Mouse (Mus musculus): Measurements from ENCODE around the gene Ccdc155. TPM values are rescaled to one million over a fixed set of nuclear protein-coding genes. Genes with fewer than 3 reads are reported as not detected.

Gene Ccdc155
- total and polyA plus RNA-seq, 3 experiments: not detected

GRCm38 (mm10) chr7:45180896-45181477 lies 23.7 kb downstream of the Ccdc155 start, which contains the start of gene Pth2:
Gene Pth2 (plus strand): TSS chr7:45180995.
- no peaks in the 10 kb centered on the region for H3K9me3 ChIP-seq (replicated peaks)
- peaks cover 24% of the 10 kb centered on the region for H3K4me1 ChIP-seq (ENCODE audit: insufficient read depth, low read depth, low read length)
- no peak for TF ChIP-seq GATA1 (IDR thresholded peaks at IDR 0.05; ENCODE audit: borderline replicate concordance, low read length)
- TF ChIP-seq CTCF (IDR thresholded peaks at IDR 0.05; ENCODE audit: low read depth, low read length): no peak
- no peak for TF ChIP-seq TAL1 (conservative IDR thresholded peaks at IDR 0.05; ENCODE audit: low read depth, low read length)
- TF ChIP-seq POLR2AphosphoS5 (IDR thresholded peaks at IDR 0.05; ENCODE audit: insufficient replicate concordance, low read depth, low read length): no peak
- no peak for TF ChIP-seq GATA2 (IDR thresholded peaks at IDR 0.05; ENCODE audit: borderline replicate concordance, low read depth, low read length)
- peaks cover 91% of the 10 kb centered on the region for H3K27me3 ChIP-seq (ENCODE audit: insufficient read depth, low read length)
- ATAC-seq (ENCODE audit: extremely low read depth, insufficient number of reproducible peaks, low FRiP score, poor library complexity, severe bottlenecking): no peak
- peak within 1 kb of the TSS; percentile 69; the same call in 1 of the 2 replicates for H3K4me3 ChIP-seq (ENCODE audit: low read depth, low read length)
- no peaks in the 10 kb centered on the region for H3K36me3 ChIP-seq (replicated peaks)
- no peak for DNase-seq (ENCODE audit: low spot score)

DNA sequence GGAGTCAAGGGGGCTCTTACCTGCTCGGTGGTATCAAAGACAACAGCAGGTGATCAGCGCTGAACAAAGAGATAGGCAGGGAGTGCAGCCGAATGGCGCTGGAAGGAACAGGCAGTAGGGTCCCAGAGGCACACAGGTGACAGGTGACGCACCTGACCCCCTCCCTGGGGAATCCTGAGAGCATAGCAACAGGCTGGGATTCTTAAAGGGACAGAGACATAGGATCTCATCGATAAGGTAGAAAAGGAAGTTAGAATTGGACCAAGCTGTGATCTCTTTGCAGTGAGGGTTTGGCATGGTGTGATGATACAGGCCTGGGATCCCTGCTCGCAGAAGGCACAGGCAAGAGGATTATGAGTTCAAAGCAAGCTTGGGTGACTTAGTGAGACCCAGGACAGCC lies 25.2 kb downstream of the Ccdc155 start, which contains the start of gene Gfy:
Gene Gfy (minus strand): TSS at position 101 of the 400 bp plus-strand sequence.
- Histone ChIP-seq H3K9me3 (replicated peaks) (no peaks in the 10 kb centered on the region), H3K4me3 (ENCODE audit: low read depth, low read length) (no peak within 1 kb of the TSS), H3K36me3 (replicated peaks) (no peaks in the 10 kb centered on the region), H3K4me1 (ENCODE audit: insufficient read depth, low read depth, low read length) (peaks cover 33% of the 10 kb centered on the region), H3K27me3 (ENCODE audit: insufficient read depth, low read length) (peaks cover 90% of the 10 kb centered on the region)
- no peak for DNase-seq (ENCODE audit: low spot score)
- ATAC-seq (ENCODE audit: extremely low read depth, insufficient number of reproducible peaks, low FRiP score, poor library complexity, severe bottlenecking): no peak
- TF ChIP-seq POLR2AphosphoS5 (IDR thresholded peaks at IDR 0.05; ENCODE audit: insufficient replicate concordance, low read depth, low read length): no peak
- no peak for TF ChIP-seq TAL1 (conservative IDR thresholded peaks at IDR 0.05; ENCODE audit: low read depth, low read length)
- no peak for TF ChIP-seq GATA2 (IDR thresholded peaks at IDR 0.05; ENCODE audit: borderline replicate concordance, low read depth, low read length)
- TF ChIP-seq GATA1 (IDR thresholded peaks at IDR 0.05; ENCODE audit: borderline replicate concordance, low read length): no peak
- TF ChIP-seq CTCF (IDR thresholded peaks at IDR 0.05; ENCODE audit: low read depth, low read length): no peak

DNA sequence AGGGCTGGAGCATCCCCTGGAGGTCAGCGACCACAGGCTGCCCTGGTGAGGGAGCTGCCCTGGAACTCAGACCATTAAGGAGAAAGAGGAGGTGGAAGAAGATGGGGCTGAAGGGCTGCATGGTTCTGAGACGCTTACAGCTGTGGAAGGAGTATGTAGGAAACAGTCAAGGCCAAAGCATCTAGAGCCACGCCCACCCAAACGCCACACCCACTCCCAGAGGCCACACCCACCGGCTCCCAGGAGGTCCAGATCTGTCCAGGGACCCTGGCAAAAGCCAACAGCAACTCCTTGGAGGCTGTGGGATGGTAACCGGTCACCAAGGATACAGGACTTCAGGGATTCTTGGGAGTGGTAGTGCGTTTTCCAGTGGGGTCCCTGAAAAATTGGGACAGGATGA lies 26.1 kb downstream of the Ccdc155 start:
- DNase-seq (ENCODE audit: low spot score): no peak
- Histone ChIP-seq H3K27me3 (ENCODE audit: insufficient read depth, low read length) (peaks cover 84% of the 10 kb centered on the region), H3K36me3 (replicated peaks) (no peaks in the 10 kb centered on the region), H3K9me3 (replicated peaks) (no peaks in the 10 kb centered on the region), H3K4me3 (ENCODE audit: low read depth, low read length) (no peak overlapping the region), H3K4me1 (ENCODE audit: insufficient read depth, low read depth, low read length) (peaks cover 35% of the 10 kb centered on the region)
- no peak for ATAC-seq (ENCODE audit: extremely low read depth, insufficient number of reproducible peaks, low FRiP score, poor library complexity, severe bottlenecking)
- no peak for TF ChIP-seq GATA1 (IDR thresholded peaks at IDR 0.05; ENCODE audit: borderline replicate concordance, low read length)

DNA sequence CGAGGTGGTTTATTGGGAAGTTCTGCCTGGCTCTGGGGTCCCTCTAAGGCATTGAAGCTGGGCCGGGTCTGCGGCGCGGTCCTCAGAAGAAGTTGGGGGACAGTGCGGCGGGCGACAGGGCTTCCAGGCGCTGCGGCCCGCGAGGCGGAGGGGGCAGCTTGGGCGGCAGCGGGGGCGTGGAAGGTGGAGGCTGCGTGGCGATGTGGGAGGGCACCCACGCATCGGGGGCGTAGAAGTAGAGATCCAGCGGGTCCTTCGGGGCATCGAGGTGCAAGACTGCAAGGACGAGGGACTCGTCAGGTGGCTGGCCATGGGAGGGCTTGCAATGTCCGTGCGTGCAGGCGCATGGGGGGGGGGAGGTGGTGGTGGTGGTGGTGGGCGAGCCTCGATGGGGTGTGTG lies 28.3 kb downstream of the Ccdc155 start:
- Histone ChIP-seq H3K4me3 (ENCODE audit: low read depth, low read length) (no peak overlapping the region), H3K4me1 (ENCODE audit: insufficient read depth, low read depth, low read length) (peaks cover 23% of the 10 kb centered on the region), H3K36me3 (replicated peaks) (no peaks in the 10 kb centered on the region), H3K27me3 (ENCODE audit: insufficient read depth, low read length) (peaks cover 75% of the 10 kb centered on the region), H3K9me3 (replicated peaks) (peaks cover 3% of the 10 kb centered on the region)
- TF ChIP-seq GATA2 (IDR thresholded peaks at IDR 0.05; ENCODE audit: borderline replicate concordance, low read depth, low read length) (no peak), CTCF (IDR thresholded peaks at IDR 0.05; ENCODE audit: low read depth, low read length) (no peak), GATA1 (IDR thresholded peaks at IDR 0.05; ENCODE audit: borderline replicate concordance, low read length) (no peak), TAL1 (conservative IDR thresholded peaks at IDR 0.05; ENCODE audit: low read depth, low read length) (no peak), POLR2AphosphoS5 (IDR thresholded peaks at IDR 0.05; ENCODE audit: insufficient replicate concordance, low read depth, low read length) (no peak)
- DNase-seq (ENCODE audit: low spot score) (no peak), ATAC-seq (ENCODE audit: extremely low read depth, insufficient number of reproducible peaks, low FRiP score, poor library complexity, severe bottlenecking) (no peak)

DNA sequence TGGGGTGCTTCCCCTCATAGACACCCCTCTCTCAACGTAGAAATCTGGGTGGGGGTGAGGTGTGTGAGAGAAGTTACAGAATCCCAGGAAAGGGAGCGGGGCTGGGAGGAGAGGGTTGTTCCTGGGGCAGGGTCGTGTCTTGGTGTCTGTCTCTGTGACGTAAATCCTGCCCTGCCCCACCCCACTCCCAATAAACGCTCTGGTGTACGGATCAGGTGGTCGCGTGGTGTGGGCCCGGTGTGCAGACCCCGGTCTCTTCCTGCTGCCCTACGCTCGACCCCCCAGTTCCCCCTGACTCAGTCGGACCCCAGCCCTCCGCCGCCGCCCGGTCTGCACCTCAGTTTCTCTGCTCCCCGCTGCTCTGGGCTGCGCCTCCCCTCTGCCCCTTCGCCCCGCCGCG lies 28.8 kb downstream of the Ccdc155 start:
- peaks cover 70% of the 10 kb centered on the region for H3K27me3 ChIP-seq (ENCODE audit: insufficient read depth, low read length)
- no peak overlapping the region for H3K4me3 ChIP-seq (ENCODE audit: low read depth, low read length)

GRCm38 (mm10) chr7:45175398-45175797 lies 29.3 kb downstream of the Ccdc155 start:
- H3K4me3 ChIP-seq (ENCODE audit: low read depth, low read length): no peak overlapping the region
- peaks cover 66% of the 10 kb centered on the region for H3K27me3 ChIP-seq (ENCODE audit: insufficient read depth, low read length)
- no peak for TF ChIP-seq GATA1 (IDR thresholded peaks at IDR 0.05; ENCODE audit: borderline replicate concordance, low read length)
- H3K36me3 ChIP-seq (replicated peaks): no peaks in the 10 kb centered on the region
- H3K9me3 ChIP-seq (replicated peaks): peaks cover 8% of the 10 kb centered on the region
- DNase-seq (ENCODE audit: low spot score) (no peak), ATAC-seq (ENCODE audit: extremely low read depth, insufficient number of reproducible peaks, low FRiP score, poor library complexity, severe bottlenecking) (no peak)
- peaks cover 19% of the 10 kb centered on the region for H3K4me1 ChIP-seq (ENCODE audit: insufficient read depth, low read depth, low read length)

More for the DNA sequence above, 28.8 kb downstream of the Ccdc155 start:
- no peaks in the 10 kb centered on the region for H3K36me3 ChIP-seq (replicated peaks)
- peaks cover 19% of the 10 kb centered on the region for H3K4me1 ChIP-seq (ENCODE audit: insufficient read depth, low read depth, low read length)
- ATAC-seq (ENCODE audit: extremely low read depth, insufficient number of reproducible peaks, low FRiP score, poor library complexity, severe bottlenecking): no peak
- TF ChIP-seq GATA1 (IDR thresholded peaks at IDR 0.05; ENCODE audit: borderline replicate concordance, low read length): no peak
- no peak for TF ChIP-seq CTCF (IDR thresholded peaks at IDR 0.05; ENCODE audit: low read depth, low read length)
- no peak for TF ChIP-seq GATA2 (IDR thresholded peaks at IDR 0.05; ENCODE audit: borderline replicate concordance, low read depth, low read length)
- TF ChIP-seq TAL1 (conservative IDR thresholded peaks at IDR 0.05; ENCODE audit: low read depth, low read length): no peak
- no peak for TF ChIP-seq POLR2AphosphoS5 (IDR thresholded peaks at IDR 0.05; ENCODE audit: insufficient replicate concordance, low read depth, low read length)
- DNase-seq (ENCODE audit: low spot score): no peak
- H3K9me3 ChIP-seq (replicated peaks): peaks cover 3% of the 10 kb centered on the region
